Mouse (Mus musculus): Measurements from ENCODE around the gene Atp9a.

GRCm38 (mm10) chr2:168780596-168780995, 38.4 kb upstream of the Atp9a start:
- no peak for TF ChIP-seq CTCF (IDR thresholded peaks at IDR 0.05; ENCODE audit: low read depth, low read length)
- TF ChIP-seq POLR2A (IDR thresholded peaks at IDR 0.05; ENCODE audit: insufficient read depth, low read length): no peak
- TF ChIP-seq EP300 (IDR thresholded peaks at IDR 0.05; ENCODE audit: insufficient read depth, low read depth, low read length): no peak
